Mouse (Mus musculus) midbrain, embryonic 11.5 days (tissue): ENCODE results near the gene Zbtb12. TPM values are rescaled to one million over a fixed set of nuclear protein-coding genes. Genes with fewer than 3 reads are reported as not detected.
"Not testable (repeated sequence)": the region's sequence is repeated elsewhere in the genome, so short reads cannot be mapped to it uniquely, and the experiment has no call there.

ENCODE experiments used
- ATAC-seq: fragments of 200-750 bp; cut with Nextera tagmentation; 2 replicates; pipeline ENCODE4 v1.8.0; 2017; ENCODE audit warnings: moderate TSS enrichment, moderate library complexity; ENCODE audit not compliant: low FRiP score
- DNase-seq: peaks from one replicate; pipeline ENCODE4 v3.0.0; 2015; ENCODE audit warnings: low spot score; ENCODE audit errors: missing footprints
- H3K27ac ChIP-seq: fragments of 300-500 bp; sonication (generic); 2 replicates; pipeline ENCODE4 v1.5.1; 2014; ENCODE audit warnings: low read depth, low read length
- H3K27me3 ChIP-seq: fragments of 300-500 bp; sonication (generic); 2 replicates; pipeline ENCODE4 v1.6.1; 2014; ENCODE audit warnings: mild to moderate bottlenecking, low read length, moderate library complexity, mixed read lengths; ENCODE audit not compliant: control insufficient read depth, insufficient read depth
- H3K36me3 ChIP-seq: fragments of 300-500 bp; sonication (generic); 2 replicates; pipeline ENCODE4 v1.6.1; 2014; ENCODE audit warnings: mild to moderate bottlenecking, low read length, moderate library complexity, mixed read lengths; ENCODE audit not compliant: control insufficient read depth, insufficient read depth
- H3K4me1 ChIP-seq: fragments of 300-500 bp; sonication (generic); 2 replicates; pipeline ENCODE4 v1.6.1; 2014; ENCODE audit warnings: low read length; ENCODE audit not compliant: control insufficient read depth, insufficient read depth
- H3K4me2 ChIP-seq: fragments of 300-500 bp; sonication (generic); 2 replicates; pipeline ENCODE4 v1.6.1; 2014; ENCODE audit warnings: mild to moderate bottlenecking, moderate library complexity
- H3K4me3 ChIP-seq: fragments of 300-500 bp; sonication (generic); 2 replicates; pipeline ENCODE4 v1.5.1; 2014; ENCODE audit warnings: low read depth, low read length
- H3K9ac ChIP-seq: fragments of 300-500 bp; sonication (generic); 2 replicates; pipeline ENCODE4 v1.6.1; 2014; ENCODE audit warnings: low read length
- H3K9me3 ChIP-seq: fragments of 300-500 bp; sonication (generic); 2 replicates; pipeline ENCODE4 v1.6.1; 2016; ENCODE audit warnings: low read length; ENCODE audit not compliant: control insufficient read depth
- WGBS: fragments of 180-500 bp; shearing (Covaris S2); extraction: QIAGEN DNeasy Blood & Tissue Kit; methylation state at CpG from one replicate; pipeline ENCODE4 v1.1.7; 2014; 5-methylcytosine and 5-hydroxymethylcytosine counted together
- polyA plus RNA-seq: library from polyadenylated mRNA; unstranded; fragments of >200 nt; fragmentation: Nextera tagmentation; extraction: Ambion mirVana; gene quantifications from 2 replicates; pipeline ENCODE4 v1.2.1, GENCODE M21; 2014

Gene Zbtb12
- polyA plus RNA-seq: 2.5 and 2.9 TPM in 2 replicates

DNA sequence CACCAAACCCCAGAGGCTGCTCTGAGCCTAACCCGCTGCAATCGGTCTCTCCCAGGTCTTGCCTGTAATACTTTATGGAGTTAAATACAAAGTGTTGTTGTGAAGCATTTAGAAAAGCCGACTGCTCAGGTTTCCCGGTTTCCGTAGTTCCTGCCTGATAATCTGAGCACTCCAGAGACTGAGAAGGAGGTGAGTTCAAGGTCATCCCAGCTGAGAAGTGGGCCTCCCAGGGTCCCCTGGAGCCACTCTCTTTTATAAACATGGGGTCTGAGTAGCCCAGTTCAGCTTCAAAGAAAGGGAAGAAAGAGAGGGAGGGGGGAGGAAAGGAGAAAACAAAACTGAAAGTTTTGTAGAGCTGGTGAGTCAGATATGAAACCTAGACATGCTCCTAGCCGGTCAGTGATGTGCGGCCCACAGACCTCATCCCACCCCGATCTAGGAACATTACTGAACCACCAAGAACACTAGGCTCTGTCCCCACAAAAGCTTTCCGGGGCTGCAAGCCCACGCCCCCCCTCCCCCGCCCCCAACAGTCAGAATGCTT, at the start of gene Zbtb12:
Gene Zbtb12, plus strand, starts transcription at position 148 of the 544 bp plus-strand sequence.
- Histone ChIP-seq H3K27me3 (no peaks in the 10 kb centered on the region), H3K9ac (no peak within 1 kb of the TSS), H3K36me3 (no peaks in the 10 kb centered on the region), H3K4me2 (no peak within 1 kb of the TSS), H3K4me3 (no peak within 1 kb of the TSS), H3K4me1 (no peaks in the 10 kb centered on the region), H3K9me3 (no peaks in the 10 kb centered on the region), H3K27ac (no peak within 1 kb of the TSS)
- DNase-seq (no peak), ATAC-seq (no peak)
- 74% methylated on average over 11 of the region's 11 CpGs for WGBS

DNA sequence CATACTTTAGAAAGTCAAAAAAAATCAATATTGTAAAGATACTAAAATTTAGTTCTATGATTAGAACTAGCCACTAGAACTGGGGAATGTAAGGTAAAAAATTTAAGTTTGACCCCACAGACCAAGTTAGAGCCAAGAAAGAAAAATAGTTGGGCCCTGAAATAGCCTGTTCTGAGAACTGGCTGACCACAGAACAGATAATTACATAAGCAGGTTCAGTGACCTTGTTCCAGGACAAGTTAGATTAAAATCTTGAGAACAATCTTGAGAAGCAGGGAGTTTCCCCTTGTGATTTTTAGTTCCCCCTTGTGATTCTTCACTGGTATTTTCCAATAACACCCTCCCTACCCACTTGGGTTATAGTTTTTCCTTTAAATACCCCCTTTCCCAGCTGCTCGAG, 48.5 kb upstream of the Zbtb12 start:
- WGBS: 83% methylated on average over 1 of the region's 1 CpGs
- not testable (repeated sequence) for H3K9ac ChIP-seq, ATAC-seq, H3K4me2 ChIP-seq, DNase-seq, H3K27me3 ChIP-seq, H3K36me3 ChIP-seq, H3K4me3 ChIP-seq, H3K4me1 ChIP-seq, H3K9me3 ChIP-seq, H3K27ac ChIP-seq

DNA sequence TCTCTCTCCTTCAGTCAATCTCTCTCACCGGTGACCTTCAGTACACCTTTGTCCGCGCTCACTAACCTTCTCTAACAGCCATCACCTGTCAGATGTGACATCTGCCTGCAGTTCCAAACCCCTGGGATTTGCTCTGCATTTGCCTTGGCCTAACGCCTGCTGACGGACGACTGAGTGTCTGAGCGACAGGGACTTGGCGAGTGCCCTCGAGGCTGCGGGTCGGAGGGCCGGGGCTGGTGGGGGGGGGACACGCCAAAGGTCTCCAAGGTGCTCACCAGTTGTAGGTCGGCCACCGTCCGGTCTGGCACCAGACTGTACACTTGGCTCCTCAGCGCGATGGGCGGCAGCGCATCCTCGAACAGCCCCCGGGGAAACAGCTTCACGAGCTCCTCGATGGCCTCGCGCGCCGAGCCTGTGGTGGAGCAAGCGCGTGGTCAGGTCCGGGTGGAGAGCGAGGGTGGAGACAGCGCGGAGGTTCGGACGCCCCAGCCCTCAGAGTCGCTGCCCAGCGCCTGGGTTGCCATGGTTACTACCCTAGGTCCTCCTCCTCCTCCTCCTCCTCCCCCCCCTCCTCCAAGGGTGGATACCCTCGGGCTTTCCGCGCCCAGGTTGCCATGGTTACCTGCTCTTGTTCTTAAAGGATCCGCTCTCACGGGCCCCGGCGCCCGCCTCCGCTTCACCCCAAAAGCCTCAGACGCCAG, 43.0 kb upstream of the Zbtb12 start:
- H3K4me2 ChIP-seq: peak overlapping the region; percentile 96
- H3K4me3 ChIP-seq: peak overlapping the region; percentile 83
- peaks cover 4% of the 10 kb centered on the region for H3K36me3 ChIP-seq
- H3K9ac ChIP-seq: peak overlapping the region; percentile 75
- H3K4me1 ChIP-seq: peaks cover 17% of the 10 kb centered on the region
- H3K27me3 ChIP-seq: no peaks in the 10 kb centered on the region
- peak overlapping the region; percentile 49 for H3K27ac ChIP-seq
- no peaks in the 10 kb centered on the region for H3K9me3 ChIP-seq
- DNase-seq (peak; percentile 88), ATAC-seq (peak; percentile 92)
- 4% methylated on average over 48 of the region's 48 CpGs for WGBS

DNA sequence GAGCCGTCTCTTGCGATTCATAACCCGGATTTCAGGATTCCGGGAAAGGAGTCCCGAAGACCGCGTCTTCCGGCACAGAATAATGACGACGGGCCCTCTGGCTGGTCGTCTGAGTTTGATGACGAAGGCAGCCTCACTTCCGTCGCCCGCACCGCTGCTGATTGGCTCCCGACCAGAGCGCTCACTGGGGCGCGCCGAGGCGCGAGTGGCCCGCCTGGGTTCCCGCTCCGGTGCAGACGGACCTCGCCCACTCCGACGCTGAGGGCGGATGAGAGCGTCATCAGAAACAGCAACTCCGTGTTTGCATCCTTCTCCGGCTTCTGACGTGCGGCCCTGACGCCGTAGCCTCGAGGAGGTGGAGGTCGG, 42.4 kb upstream of the Zbtb12 start, which contains the start of the genes Stk19 and Dxo:
Gene Stk19, minus strand, starts transcription at position 90 of the 366 bp plus-strand sequence.
Gene Dxo, plus strand, starts transcription at position 164 of the 366 bp plus-strand sequence.
- H3K27ac ChIP-seq: peak within 1 kb of the TSS; percentile 49
- H3K4me3 ChIP-seq: peak within 1 kb of the TSS; percentile 83
- peaks cover 4% of the 10 kb centered on the region for H3K36me3 ChIP-seq
- peaks cover 17% of the 10 kb centered on the region for H3K4me1 ChIP-seq
- no peaks in the 10 kb centered on the region for H3K27me3 ChIP-seq
- H3K9ac ChIP-seq: peak within 1 kb of the TSS; percentile 75
- peak; percentile 99 for DNase-seq
- H3K4me2 ChIP-seq: peak within 1 kb of the TSS; percentile 98
- ATAC-seq: peak; percentile 94
- no peaks in the 10 kb centered on the region for H3K9me3 ChIP-seq
- under 1% methylated on average over 40 of the region's 40 CpGs for WGBS

DNA sequence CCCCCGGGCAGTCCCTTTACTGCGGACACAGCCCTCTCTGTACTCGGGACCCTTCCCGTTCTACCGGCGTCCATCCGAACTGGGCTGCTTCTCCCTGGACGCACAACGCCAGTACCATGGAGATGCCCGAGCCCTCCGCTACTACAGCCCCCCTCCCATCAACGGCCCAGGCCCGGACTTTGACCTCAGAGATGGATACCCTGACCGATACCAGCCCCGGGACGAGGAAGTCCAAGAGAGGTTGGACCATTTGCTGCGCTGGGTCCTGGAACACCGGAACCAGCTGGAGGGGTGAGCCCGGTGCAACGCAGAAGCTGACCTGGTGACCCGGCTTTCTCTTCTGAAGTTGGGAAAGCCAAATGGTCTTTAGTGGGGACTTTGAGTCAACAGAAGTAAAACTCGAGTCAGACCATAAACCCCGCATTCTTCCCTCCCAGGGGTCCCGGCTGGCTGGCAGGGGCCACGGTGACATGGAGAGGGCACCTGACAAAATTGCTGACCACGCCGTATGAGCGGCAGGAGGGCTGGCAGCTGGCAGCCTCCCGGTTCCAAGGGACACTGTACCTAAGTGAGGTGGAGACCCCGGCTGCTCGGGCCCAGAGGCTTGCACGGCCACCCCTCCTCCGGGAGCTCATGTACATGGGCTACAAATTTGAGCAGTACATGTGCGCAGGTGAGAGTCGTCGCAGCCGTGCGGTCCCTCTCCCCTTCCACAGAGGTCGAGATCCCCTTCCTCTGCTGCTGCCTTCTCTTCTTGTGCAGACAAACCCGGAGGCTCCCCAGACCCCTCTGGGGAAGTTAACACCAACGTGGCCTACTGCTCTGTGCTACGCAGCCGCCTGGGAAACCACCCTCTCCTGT, 41.6 kb upstream of the Zbtb12 start:
- DNase-seq (peak; percentile 56), ATAC-seq (peak; percentile 28)
- H3K27me3 ChIP-seq: no peaks in the 10 kb centered on the region
- H3K9me3 ChIP-seq: no peaks in the 10 kb centered on the region
- no peak overlapping the region for H3K27ac ChIP-seq
- H3K4me2 ChIP-seq: peak overlapping the region; percentile 98
- 43% methylated on average over 43 of the region's 43 CpGs for WGBS
- peak overlapping the region; percentile 75 for H3K9ac ChIP-seq
- peaks cover 17% of the 10 kb centered on the region for H3K4me1 ChIP-seq
- peak overlapping the region; percentile 83 for H3K4me3 ChIP-seq
- H3K36me3 ChIP-seq: peaks cover 4% of the 10 kb centered on the region

DNA sequence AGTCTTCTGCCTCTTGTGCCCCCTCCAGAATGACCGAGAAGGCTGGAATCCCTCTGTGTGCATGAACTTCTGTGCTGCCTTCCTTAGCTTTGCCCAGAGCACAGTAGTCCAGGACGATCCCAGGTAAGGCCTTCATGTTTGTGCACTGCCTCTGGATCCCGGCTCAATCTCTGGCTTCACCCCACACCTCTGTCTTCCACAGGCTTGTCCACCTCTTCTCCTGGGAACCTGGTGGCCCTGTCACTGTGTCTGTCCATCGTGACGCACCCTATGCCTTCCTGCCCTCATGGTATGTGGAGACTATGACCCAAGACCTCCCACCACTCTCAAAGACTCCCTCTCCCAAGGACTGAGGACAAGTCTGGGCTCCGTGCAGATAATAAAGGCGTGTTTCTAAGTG, 40.5 kb upstream of the Zbtb12 start:
- no peak for DNase-seq
- no peak for ATAC-seq
- no peaks in the 10 kb centered on the region for H3K9me3 ChIP-seq
- H3K4me3 ChIP-seq: no peak overlapping the region
- peaks cover 17% of the 10 kb centered on the region for H3K4me1 ChIP-seq
- WGBS: 88% methylated on average over 7 of the region's 7 CpGs
- no peak overlapping the region for H3K9ac ChIP-seq
- H3K27ac ChIP-seq: no peak overlapping the region
- no peaks in the 10 kb centered on the region for H3K27me3 ChIP-seq
- H3K36me3 ChIP-seq: peaks cover 4% of the 10 kb centered on the region
- no peak overlapping the region for H3K4me2 ChIP-seq

DNA sequence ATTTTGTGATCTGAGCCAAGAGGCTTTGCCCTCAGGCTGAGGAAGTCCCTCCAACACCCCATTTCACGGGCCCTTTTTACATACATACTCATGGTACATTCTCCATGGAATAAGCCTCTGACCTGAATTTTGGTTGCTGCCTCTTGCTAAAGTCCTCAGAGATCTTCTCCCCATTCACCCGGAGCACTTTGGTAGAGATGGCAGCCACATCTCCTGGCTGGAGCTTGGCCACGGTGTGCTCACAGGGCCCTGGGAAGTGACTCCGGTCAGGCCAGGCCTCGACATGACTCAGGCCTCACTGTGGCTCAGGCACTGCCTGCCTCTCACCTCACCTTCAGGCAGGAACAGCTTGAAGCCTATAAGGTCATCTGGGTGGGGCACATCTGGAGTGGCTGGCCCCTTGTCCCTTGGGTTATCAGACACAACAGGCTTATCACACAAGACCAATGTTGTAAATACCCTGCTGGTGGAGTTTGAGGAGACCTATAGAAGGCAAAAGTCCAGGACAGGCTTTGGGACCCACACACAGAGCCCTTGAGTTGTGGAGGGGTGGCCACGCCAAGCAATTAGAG, 38.5 kb upstream of the Zbtb12 start:
- DNase-seq (peak; percentile 82), ATAC-seq (no peak)
- Histone ChIP-seq H3K9ac (no peak overlapping the region), H3K9me3 (no peaks in the 10 kb centered on the region), H3K4me3 (no peak overlapping the region), H3K4me1 (peaks cover 14% of the 10 kb centered on the region), H3K27me3 (no peaks in the 10 kb centered on the region), H3K27ac (no peak overlapping the region), H3K4me2 (no peak overlapping the region), H3K36me3 (peaks cover 12% of the 10 kb centered on the region)
- WGBS: 89% methylated on average over 6 of the region's 6 CpGs

DNA sequence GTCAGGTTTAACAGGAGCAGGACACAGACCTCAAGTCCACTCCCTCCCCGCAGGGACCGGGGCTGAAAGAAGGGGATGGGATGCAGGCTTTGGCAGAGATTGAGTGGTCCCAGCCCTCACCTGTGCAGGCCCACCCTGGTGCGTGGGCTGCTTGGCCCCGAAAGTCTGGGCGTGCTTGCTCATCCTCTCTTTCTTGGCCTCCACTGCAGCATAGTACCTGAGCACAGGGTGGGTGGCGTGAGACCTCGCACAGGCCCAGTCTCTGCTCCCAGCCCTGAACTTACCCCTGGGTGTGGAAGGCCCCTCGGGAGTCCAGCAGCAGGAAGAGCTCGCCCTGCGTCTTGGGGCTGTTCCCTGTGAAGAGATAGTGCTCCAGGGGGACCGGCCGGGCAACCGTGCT, 34.4 kb upstream of the Zbtb12 start:
- no peak overlapping the region for H3K4me3 ChIP-seq
- no peaks in the 10 kb centered on the region for H3K27me3 ChIP-seq
- no peak overlapping the region for H3K9ac ChIP-seq
- 93% methylated on average over 13 of the region's 13 CpGs for WGBS
- DNase-seq (no peak), ATAC-seq (no peak)
- no peak overlapping the region for H3K27ac ChIP-seq
- H3K4me1 ChIP-seq: peaks cover 4% of the 10 kb centered on the region; the same call in 1 of the 2 replicates
- H3K4me2 ChIP-seq: no peak overlapping the region
- peaks cover 18% of the 10 kb centered on the region for H3K36me3 ChIP-seq
- no peaks in the 10 kb centered on the region for H3K9me3 ChIP-seq
